8 mouse cellular contexts compared by ENCODE assay signal in the genomic region with DNA sequence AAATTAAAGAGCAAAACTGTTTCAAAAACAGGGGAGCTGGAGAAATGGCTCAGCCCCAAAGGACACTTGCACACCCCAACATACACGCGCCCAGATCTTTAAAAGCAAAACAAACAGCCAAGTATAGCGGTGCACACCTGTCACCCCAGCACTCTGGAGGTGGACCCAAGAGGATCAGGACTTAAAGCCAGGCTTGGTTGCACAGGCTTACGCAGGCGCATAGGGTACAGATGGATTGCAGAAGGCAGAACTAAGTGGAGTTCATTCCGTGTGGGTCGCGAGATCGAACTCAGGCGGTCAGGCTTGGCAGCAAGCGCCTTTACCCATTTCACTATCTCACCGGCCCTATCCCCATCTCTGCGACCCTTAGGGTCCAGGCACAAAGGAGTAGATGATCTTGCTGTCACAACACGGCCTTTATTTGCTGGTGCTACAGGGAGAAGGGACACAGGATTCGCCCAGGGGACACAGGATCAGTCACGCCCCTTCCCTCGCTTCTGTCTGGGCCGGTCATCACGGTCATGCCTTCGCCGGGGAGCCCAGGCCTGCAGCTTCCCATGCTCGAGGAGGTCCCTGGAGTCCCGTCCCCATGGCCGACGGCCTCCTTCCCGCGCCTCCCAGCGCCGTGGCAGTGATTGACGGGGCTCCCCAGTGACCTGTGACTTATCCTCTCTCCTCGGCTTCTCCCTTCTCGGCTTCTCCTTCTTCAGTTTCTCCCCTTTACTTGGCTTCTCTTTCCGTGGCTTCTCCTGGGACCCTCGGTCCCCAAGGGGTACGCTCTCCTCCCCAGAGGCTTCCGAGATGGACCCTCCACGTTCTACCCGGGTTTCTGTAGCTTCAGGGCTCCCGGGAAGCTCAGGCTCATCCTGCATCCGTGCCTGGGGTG. TPM values are rescaled to one million over a fixed set of nuclear protein-coding genes. Genes with fewer than 3 reads are reported as not detected.
DNase-seq lines count a peak whose midpoint lies in the region; ATAC-seq lines count a peak whose summit lies in the region.

No protein-coding gene starts in this region.

- no peaks in the 10 kb centered on the region for H3K9me3 ChIP-seq in kidney, embryonic 16.5 days (ENCODE audit: low read length)
- H3K9me3 ChIP-seq in embryonic facial prominence, embryonic 11.5 days (replicated peaks; ENCODE audit: control insufficient read depth, low read length) = no peaks in the 10 kb centered on the region
- H3K9me3 ChIP-seq in intestine, embryonic 14.5 days (ENCODE audit: control insufficient read depth, low read length) = no peaks in the 10 kb centered on the region
- H3K9me3 ChIP-seq in neural tube, embryonic 12.5 days = no peaks in the 10 kb centered on the region

- peak overlapping the region; percentile 66 for H3K27ac ChIP-seq in kidney, embryonic 16.5 days (ENCODE audit: low read length)
- H3K27ac ChIP-seq in embryonic facial prominence, embryonic 11.5 days (replicated peaks; ENCODE audit: low read depth, low read length) = no peak overlapping the region
- H3K27ac ChIP-seq in intestine, embryonic 14.5 days (ENCODE audit: low read depth) = no peak overlapping the region; the same call in 1 of the 2 replicates
- H3K27ac ChIP-seq in neural tube, embryonic 12.5 days = no peak overlapping the region

- peaks cover 52% of the 10 kb centered on the region for H3K4me1 ChIP-seq in kidney, embryonic 16.5 days (ENCODE audit: insufficient read depth, low read length)
- peaks cover 11% of the 10 kb centered on the region for H3K4me1 ChIP-seq in embryonic facial prominence, embryonic 11.5 days (ENCODE audit: control insufficient read depth, insufficient read depth, low read length)
- peaks cover 25% of the 10 kb centered on the region for H3K4me1 ChIP-seq in intestine, embryonic 14.5 days (replicated peaks; ENCODE audit: control insufficient read depth, insufficient read depth, low read length)
- H3K4me1 ChIP-seq in neural tube, embryonic 12.5 days = peaks cover 41% of the 10 kb centered on the region

- H3K27me3 ChIP-seq in kidney, embryonic 16.5 days (ENCODE audit: insufficient read depth, low read length) = peaks cover 6% of the 10 kb centered on the region
- peaks cover 5% of the 10 kb centered on the region for H3K27me3 ChIP-seq in embryonic facial prominence, embryonic 11.5 days (ENCODE audit: control insufficient read depth, insufficient read depth, low read length)
- 0 out of 2 replicates have a peak, but pooled peaks cover 13% of the 10 kb centered on the region for H3K27me3 ChIP-seq in intestine, embryonic 14.5 days (replicated peaks; ENCODE audit: control insufficient read depth, insufficient read depth, low read length)
- H3K27me3 ChIP-seq in neural tube, embryonic 12.5 days (replicated peaks) = peaks cover 39% of the 10 kb centered on the region

- peak overlapping the region; percentile 70 for H3K9ac ChIP-seq in kidney, embryonic 16.5 days (replicated peaks; ENCODE audit: low read length)
- peak overlapping the region; percentile 39 for H3K9ac ChIP-seq in embryonic facial prominence, embryonic 11.5 days (replicated peaks; ENCODE audit: low read length)
- no peak overlapping the region for H3K9ac ChIP-seq in intestine, embryonic 14.5 days (ENCODE audit: low read length)
- H3K9ac ChIP-seq in neural tube, embryonic 12.5 days = peak overlapping the region; percentile 33; the same call in 1 of the 2 replicates

- H3K4me2 ChIP-seq in kidney, embryonic 16.5 days (replicated peaks; ENCODE audit: low read depth, low read length) = peak overlapping the region; percentile 95
- H3K4me2 ChIP-seq in embryonic facial prominence, embryonic 11.5 days (ENCODE audit: low read depth, low read length) = peak overlapping the region; percentile 22; the same call in 1 of the 2 replicates
- H3K4me2 ChIP-seq in intestine, embryonic 14.5 days (ENCODE audit: low read length) = peak overlapping the region; percentile 83
- peak overlapping the region; percentile 99 for H3K4me2 ChIP-seq in neural tube, embryonic 12.5 days (replicated peaks)

- 17% methylated on average over 40 of the region's 40 CpGs for WGBS in kidney, embryonic 16.5 days
- 15% methylated on average over 40 of the region's 40 CpGs for WGBS in embryonic facial prominence, embryonic 11.5 days
- WGBS in intestine, embryonic 14.5 days = 28% methylated on average over 40 of the region's 40 CpGs
- 17% methylated on average over 40 of the region's 40 CpGs for WGBS in neural tube, embryonic 12.5 days

- DNase-seq in kidney, adult 18-20 months = no peak
- DNase-seq in embryonic facial prominence, embryonic 11.5 days (ENCODE audit: low spot score) = peak; percentile 32
- DNase-seq in intestine, embryonic 14.5 days (ENCODE audit: low spot score) = peak; percentile 65
- no peak for DNase-seq in left cerebral cortex, postnatal 14 days (ENCODE audit: low spot score in 2 of 2)
- no peak for DNase-seq in urinary bladder, postnatal 36 days (ENCODE audit: low spot score in 2 of 2)
- DNase-seq in urinary bladder, postnatal 25 days (ENCODE audit: low spot score) = no peak

- peak overlapping the region; percentile 49 for H3K4me3 ChIP-seq in kidney, embryonic 16.5 days (ENCODE audit: low read length)
- no peak overlapping the region; the same call in 1 of the 2 replicates for H3K4me3 ChIP-seq in embryonic facial prominence, embryonic 11.5 days (ENCODE audit: low read depth, low read length)
- H3K4me3 ChIP-seq in intestine, embryonic 14.5 days (ENCODE audit: low read depth, low read length) = 0 out of 2 replicates have a peak overlapping the region, but pooled peaks have one; percentile 10
- peak overlapping the region; percentile 15; the same call in 1 of the 2 replicates for H3K4me3 ChIP-seq in neural tube, embryonic 12.5 days

- peak; percentile 4; the same call in 1 of the 2 replicates for ATAC-seq in kidney, embryonic 16.5 days (ENCODE audit: low FRiP score, low TSS enrichment)
- ATAC-seq in embryonic facial prominence, embryonic 11.5 days (replicated peaks; ENCODE audit: insufficient number of reproducible peaks, low FRiP score, low TSS enrichment, low read depth) = no peak
- ATAC-seq in intestine, embryonic 14.5 days (replicated peaks; ENCODE audit: low FRiP score, low TSS enrichment, low read depth) = no peak
- no peak for ATAC-seq in neural tube, embryonic 12.5 days (ENCODE audit: low FRiP score, low read depth)

- H3K36me3 ChIP-seq in kidney, embryonic 16.5 days (ENCODE audit: insufficient read depth, low read length) = peaks cover 19% of the 10 kb centered on the region
- peaks cover 10% of the 10 kb centered on the region for H3K36me3 ChIP-seq in embryonic facial prominence, embryonic 11.5 days (replicated peaks; ENCODE audit: control insufficient read depth, insufficient read depth, low read depth, low read length)
- H3K36me3 ChIP-seq in intestine, embryonic 14.5 days (ENCODE audit: control insufficient read depth, insufficient read depth, low read length) = peaks cover 19% of the 10 kb centered on the region
- H3K36me3 ChIP-seq in neural tube, embryonic 12.5 days = peaks cover 22% of the 10 kb centered on the region

- intact Hi-C loops in left cerebral cortex, postnatal 14 days (cut with DNase I) = loop anchor here (5.0 kb wide), 1 partner anchor 69 kb away; no protein-coding TSS in a partner anchor

RNA-seq across cellular contexts. Expression of gene Amh, which starts 3.3 kb away (rescaled TPM):
- polyA plus RNA-seq in kidney, embryonic 16.5 days (2015; fragmentation: Nextera tagmentation; extraction: Ambion mirVana) = 0.70 TPM in 1 of 2 replicates, not detected in the other
- not detected in 2 replicates for polyA plus RNA-seq in embryonic facial prominence, embryonic 11.5 days (2014; fragmentation: Nextera tagmentation; extraction: Ambion mirVana)
- polyA plus RNA-seq in intestine, embryonic 14.5 days (2014; fragmentation: Nextera tagmentation; extraction: Ambion mirVana) = 0.11 TPM in 1 of 2 replicates, not detected in the other
- polyA plus RNA-seq in neural tube, embryonic 12.5 days (2016; fragmentation: Nextera tagmentation; extraction: Ambion mirVana) = not detected in 2 replicates
- 1 to 10 TPM; 1.6 to 1.9 TPM for total RNA-seq in left cerebral cortex, postnatal 14 days (2021)

RNA-seq across cellular contexts. Expression of gene Jsrp1, which starts 5.0 kb away (rescaled TPM):
- polyA plus RNA-seq in kidney, embryonic 16.5 days (2015; fragmentation: Nextera tagmentation; extraction: Ambion mirVana) = 4.5 and 4.6 TPM in 2 replicates
- 0.60 and 1.2 TPM in 2 replicates for polyA plus RNA-seq in embryonic facial prominence, embryonic 11.5 days (2014; fragmentation: Nextera tagmentation; extraction: Ambion mirVana)
- polyA plus RNA-seq in intestine, embryonic 14.5 days (2014; fragmentation: Nextera tagmentation; extraction: Ambion mirVana) = 0.83 and 0.95 TPM in 2 replicates
- 1.4 and 1.6 TPM in 2 replicates for polyA plus RNA-seq in neural tube, embryonic 12.5 days (2016; fragmentation: Nextera tagmentation; extraction: Ambion mirVana)
- 1 to 10 TPM; 2.5 to 2.9 TPM for total RNA-seq in left cerebral cortex, postnatal 14 days (2021)

RNA-seq across cellular contexts. Expression of gene Plekhj1, which starts 9.9 kb away (rescaled TPM):
- polyA plus RNA-seq in kidney, embryonic 16.5 days (2015; fragmentation: Nextera tagmentation; extraction: Ambion mirVana) = 123 and 129 TPM in 2 replicates
- polyA plus RNA-seq in embryonic facial prominence, embryonic 11.5 days (2014; fragmentation: Nextera tagmentation; extraction: Ambion mirVana) = 119 and 137 TPM in 2 replicates
- 125 TPM in 2 replicates for polyA plus RNA-seq in intestine, embryonic 14.5 days (2014; fragmentation: Nextera tagmentation; extraction: Ambion mirVana)
- 155 TPM in 2 replicates for polyA plus RNA-seq in neural tube, embryonic 12.5 days (2016; fragmentation: Nextera tagmentation; extraction: Ambion mirVana)
- 10 to 100 TPM; 60.0 to 62.8 TPM for total RNA-seq in left cerebral cortex, postnatal 14 days (2021)

RNA-seq across cellular contexts. Expression of gene Sf3a2, which starts 10.3 kb away (rescaled TPM):
- 71.2 and 87.3 TPM in 2 replicates for polyA plus RNA-seq in kidney, embryonic 16.5 days (2015; fragmentation: Nextera tagmentation; extraction: Ambion mirVana)
- 92.6 and 93.9 TPM in 2 replicates for polyA plus RNA-seq in embryonic facial prominence, embryonic 11.5 days (2014; fragmentation: Nextera tagmentation; extraction: Ambion mirVana)
- 85.4 and 89.3 TPM in 2 replicates for polyA plus RNA-seq in intestine, embryonic 14.5 days (2014; fragmentation: Nextera tagmentation; extraction: Ambion mirVana)
- 66.8 and 72.4 TPM in 2 replicates for polyA plus RNA-seq in neural tube, embryonic 12.5 days (2016; fragmentation: Nextera tagmentation; extraction: Ambion mirVana)
- total RNA-seq in left cerebral cortex, postnatal 14 days (2021) = 10 to 100 TPM; 42.7 to 43.6 TPM

RNA-seq across cellular contexts. Expression of gene Oaz1, which starts 18.1 kb away (rescaled TPM):
- polyA plus RNA-seq in kidney, embryonic 16.5 days (2015; fragmentation: Nextera tagmentation; extraction: Ambion mirVana) = 1,744 and 2,086 TPM in 2 replicates
- 1,818 and 1,942 TPM in 2 replicates for polyA plus RNA-seq in embryonic facial prominence, embryonic 11.5 days (2014; fragmentation: Nextera tagmentation; extraction: Ambion mirVana)
- 1,692 and 1,787 TPM in 2 replicates for polyA plus RNA-seq in intestine, embryonic 14.5 days (2014; fragmentation: Nextera tagmentation; extraction: Ambion mirVana)
- polyA plus RNA-seq in neural tube, embryonic 12.5 days (2016; fragmentation: Nextera tagmentation; extraction: Ambion mirVana) = 1,342 and 1,429 TPM in 2 replicates
- 100 to 1,000 TPM; 433 to 483 TPM for total RNA-seq in left cerebral cortex, postnatal 14 days (2021)

Comparison
In these comparisons a context has a peak if more than half of its experiments do, and no peak if none do; other contexts are left out.
1. H3K4me2 ChIP-seq: peak in every context shown above with its lines; median percentile 99 in neural tube, embryonic 12.5 days; 95 in kidney, embryonic 16.5 days; 83 in intestine, embryonic 14.5 days; 22 in embryonic facial prominence, embryonic 11.5 days.
2. DNase-seq: peak in embryonic facial prominence, embryonic 11.5 days (single experiment) and intestine, embryonic 14.5 days (single experiment); none in kidney, adult 18-20 months (single experiment), left cerebral cortex, postnatal 14 days (0 of 2), urinary bladder, postnatal 36 days (0 of 2) and urinary bladder, postnatal 25 days (single experiment).